Mouse (Mus musculus) limb, embryonic 14.5 days (tissue): ENCODE data around the gene Camsap1. TPM values are rescaled to one million over a fixed set of nuclear protein-coding genes. Genes with fewer than 3 reads are reported as not detected.

Experiments used
- ATAC-seq: fragments of 200-750 bp; cut with Nextera tagmentation; 2 replicates; pipeline ENCODE4 v1.8.0; 2017; ENCODE audit warnings: low read depth, moderate number of reproducible peaks, moderate TSS enrichment; ENCODE audit not compliant: low FRiP score
- DNase-seq: peaks from one replicate; pipeline ENCODE4 v3.0.0-alpha.2; 2015; ENCODE audit warnings: low spot score
- H3K27ac ChIP-seq: fragments of 300-500 bp; sonication (generic); replicated peaks from 2 replicates; pipeline ENCODE4 v1.5.1; 2014; ENCODE audit warnings: low read depth, mild to moderate bottlenecking, low read length, moderate library complexity, mixed read lengths
- H3K27me3 ChIP-seq: fragments of 300-500 bp; sonication (generic); 2 replicates; pipeline ENCODE4 v1.6.1; 2014; ENCODE audit warnings: low read length, mixed read lengths; ENCODE audit not compliant: control insufficient read depth, insufficient read depth
- H3K36me3 ChIP-seq: fragments of 300-500 bp; sonication (generic); 2 replicates; pipeline ENCODE4 v1.6.1; 2014; ENCODE audit warnings: mild to moderate bottlenecking, low read length, moderate library complexity, mixed read lengths; ENCODE audit not compliant: control insufficient read depth, insufficient read depth
- H3K4me1 ChIP-seq: fragments of 300-500 bp; sonication (generic); 2 replicates; pipeline ENCODE4 v1.6.1; 2014; ENCODE audit warnings: antibody characterized with exemption, low read length, mixed read lengths; ENCODE audit not compliant: control insufficient read depth, insufficient read depth
- H3K4me2 ChIP-seq: fragments of 300-500 bp; sonication (generic); replicated peaks from 2 replicates; pipeline ENCODE4 v1.6.1; 2014; ENCODE audit warnings: low read depth, mild to moderate bottlenecking, low read length, moderate library complexity; ENCODE audit not compliant: severe bottlenecking
- H3K4me3 ChIP-seq: fragments of 300-500 bp; sonication (generic); replicated peaks from 2 replicates; pipeline ENCODE4 v1.5.1; 2014; ENCODE audit warnings: low read length
- H3K9ac ChIP-seq: fragments of 300-500 bp; sonication (generic); 2 replicates; pipeline ENCODE4 v1.6.1; 2014; ENCODE audit warnings: mild to moderate bottlenecking, low read depth, low read length, moderate library complexity; ENCODE audit not compliant: severe bottlenecking
- H3K9me3 ChIP-seq: fragments of 300-500 bp; sonication (generic); 2 replicates; pipeline ENCODE4 v1.6.1; 2016; ENCODE audit warnings: low read length; ENCODE audit not compliant: control insufficient read depth
- POLR2A ChIP-seq: fragments of 200-500 bp; IDR thresholded peaks from 2 replicates; pipeline ENCODE4 v1.8.0; 2012; ENCODE audit warnings: inconsistent platforms, mild to moderate bottlenecking, moderate library complexity, borderline replicate concordance; ENCODE audit not compliant: insufficient read depth, insufficient read length; ENCODE audit errors: extremely low read depth
- WGBS: fragments of 180-500 bp; shearing (Covaris S2); extraction: QIAGEN DNeasy Blood & Tissue Kit; methylation state at CpG from one replicate; pipeline ENCODE4 v1.1.7; 2014; 5-methylcytosine and 5-hydroxymethylcytosine counted together
- polyA plus RNA-seq, 2 experiments: library from polyadenylated mRNA; depleted of rRNA in 1 of 2; stranded (reverse) in 1 of 2; unstranded in 1 of 2; fragments of >200 nt; fragmentation: Nextera tagmentation in 1 of 2; extraction: Ambion mirVana in 1 of 2; gene quantifications; 2 replicates each; pipeline versions ENCODE4 v1.2.1 to v1.2.3; 2012 to 2014

Camsap1 gene
- polyA plus RNA-seq, 2 experiments, result 16.7 to 24.2 TPM

DNA sequence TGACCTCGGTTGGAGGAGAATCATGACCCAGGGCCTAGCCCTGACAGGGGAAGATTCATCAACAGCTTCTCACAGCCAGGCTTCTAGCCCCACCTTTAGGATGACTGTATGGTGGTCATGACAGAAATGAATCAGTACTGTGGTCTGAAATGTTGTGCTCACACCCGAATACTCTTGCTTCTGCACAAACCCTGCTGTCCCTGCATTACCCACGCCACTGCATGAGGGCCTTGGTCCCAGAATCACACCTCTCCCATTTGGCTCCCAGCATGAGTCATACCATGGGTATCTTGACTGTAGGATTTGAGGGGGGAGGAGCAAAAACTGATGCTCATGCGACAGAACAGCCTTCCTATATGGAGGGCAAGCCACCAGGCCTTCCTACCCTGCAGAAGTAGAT lies 68.9 kb downstream of the Camsap1 start:
- WGBS, result 76% methylated on average over 4 of the region's 4 CpGs
- no peak for TF ChIP-seq POLR2A

DNA sequence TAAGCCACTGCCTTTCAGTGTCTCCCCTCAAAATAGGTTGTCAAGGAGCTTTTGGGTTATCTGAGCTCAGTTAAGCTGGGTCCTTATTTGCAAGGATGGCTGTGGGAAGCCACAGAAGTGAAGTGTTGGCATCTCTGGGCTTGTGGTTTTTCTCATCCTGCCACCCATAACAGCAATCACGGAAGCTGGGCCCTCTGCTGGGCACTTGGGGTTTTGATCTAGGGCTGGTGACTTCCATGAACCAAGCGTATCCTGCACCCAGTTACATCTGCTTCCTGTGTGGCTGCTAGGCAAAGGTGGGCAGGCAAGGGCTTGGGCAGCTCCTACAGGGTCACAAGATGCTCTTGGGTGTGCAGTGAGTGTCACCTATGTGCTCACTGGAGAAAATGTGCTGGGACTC lies 69.8 kb downstream of the Camsap1 start:
- no peaks in the 10 kb centered on the region for H3K36me3 ChIP-seq
- ATAC-seq (no peak), DNase-seq (no peak)
- H3K27ac ChIP-seq, result no peak overlapping the region
- no peak for TF ChIP-seq POLR2A
- no peak overlapping the region for H3K4me2 ChIP-seq
- no peaks in the 10 kb centered on the region for H3K9me3 ChIP-seq
- 52% methylated on average over 2 of the region's 2 CpGs for WGBS
- H3K9ac ChIP-seq, result no peak overlapping the region
- H3K27me3 ChIP-seq, result no peaks in the 10 kb centered on the region
- H3K4me3 ChIP-seq, result no peak overlapping the region
- H3K4me1 ChIP-seq, result no peaks in the 10 kb centered on the region

More for the DNA sequence above, 68.9 kb downstream of the Camsap1 start:
- no peak overlapping the region for H3K4me3 ChIP-seq
- no peak overlapping the region for H3K9ac ChIP-seq
- H3K4me2 ChIP-seq, result no peak overlapping the region
- no peak overlapping the region for H3K27ac ChIP-seq
- H3K27me3 ChIP-seq, result no peaks in the 10 kb centered on the region
- H3K36me3 ChIP-seq, result no peaks in the 10 kb centered on the region
- ATAC-seq (no peak), DNase-seq (no peak)
- no peaks in the 10 kb centered on the region for H3K9me3 ChIP-seq
- no peaks in the 10 kb centered on the region for H3K4me1 ChIP-seq

DNA sequence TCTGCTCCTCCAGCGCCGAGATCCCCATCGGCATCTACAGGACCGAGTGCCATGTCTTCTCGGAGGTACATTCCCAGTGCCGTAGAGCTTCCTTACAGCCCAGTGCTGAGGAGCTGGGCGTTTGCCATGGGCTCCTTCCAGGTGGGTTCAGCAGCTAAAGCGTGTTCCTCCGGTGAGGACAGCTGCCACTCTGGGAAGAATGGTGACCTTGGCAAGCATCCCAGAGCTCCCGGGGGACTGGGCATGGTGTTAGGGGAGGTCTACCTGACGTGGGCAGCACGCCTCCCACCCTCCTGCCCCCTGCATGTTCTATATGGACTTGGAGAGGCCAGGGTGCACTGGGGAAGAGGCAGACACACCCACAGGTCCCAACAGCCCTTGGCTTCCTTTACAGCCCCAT lies 73.2 kb downstream of the Camsap1 start:
- WGBS, result 79% methylated on average over 12 of the region's 12 CpGs
- Histone ChIP-seq H3K9me3 (no peaks in the 10 kb centered on the region), H3K9ac (no peak overlapping the region), H3K36me3 (no peaks in the 10 kb centered on the region), H3K4me1 (no peaks in the 10 kb centered on the region), H3K4me2 (no peak overlapping the region), H3K4me3 (no peak overlapping the region), H3K27ac (no peak overlapping the region), H3K27me3 (no peaks in the 10 kb centered on the region)
- ATAC-seq (no peak), DNase-seq (no peak)
- no peak for TF ChIP-seq POLR2A

DNA sequence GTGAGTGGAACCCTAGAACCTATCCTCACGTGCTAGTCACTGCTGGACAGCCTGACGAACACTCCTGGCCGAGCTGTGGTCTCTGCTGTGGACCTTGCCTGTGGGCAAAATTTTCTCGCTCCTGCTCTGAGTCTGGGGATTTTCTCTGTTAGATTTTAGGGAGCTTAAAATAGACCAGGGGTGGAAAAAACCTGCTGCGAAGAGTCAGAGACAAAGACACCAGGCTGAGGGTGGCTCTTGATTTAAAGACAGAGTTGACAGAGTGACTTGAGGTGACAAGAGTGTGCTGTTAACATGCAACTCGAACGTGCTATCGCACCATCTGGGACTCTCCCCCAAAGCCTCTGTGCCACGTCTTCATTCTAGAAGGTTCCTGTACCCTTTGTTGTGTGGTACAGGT lies 84.1 kb downstream of the Camsap1 start:
- DNase-seq (no peak), ATAC-seq (no peak)
- Histone ChIP-seq H3K4me3 (no peak overlapping the region), H3K27ac (no peak overlapping the region), H3K36me3 (no peaks in the 10 kb centered on the region), H3K4me1 (no peaks in the 10 kb centered on the region), H3K9ac (no peak overlapping the region), H3K4me2 (no peak overlapping the region), H3K9me3 (no peaks in the 10 kb centered on the region), H3K27me3 (no peaks in the 10 kb centered on the region)
- WGBS, result 84% methylated on average over 9 of the region's 9 CpGs
- no peak for TF ChIP-seq POLR2A

GRCm38 (mm10) chr2:25892440-25892839 lies 90.6 kb downstream of the Camsap1 start:
- DNase-seq (no peak), ATAC-seq (no peak)
- WGBS, result 76% methylated on average over 7 of the region's 7 CpGs
- Histone ChIP-seq H3K4me1 (no peaks in the 10 kb centered on the region), H3K36me3 (no peaks in the 10 kb centered on the region), H3K9ac (no peak overlapping the region), H3K4me3 (no peak overlapping the region), H3K9me3 (no peaks in the 10 kb centered on the region), H3K27ac (no peak overlapping the region), H3K27me3 (no peaks in the 10 kb centered on the region), H3K4me2 (no peak overlapping the region)
- TF ChIP-seq POLR2A, result no peak

- Histone ChIP-seq H3K4me3 (no peak overlapping the region), H3K27me3 (no peaks in the 10 kb centered on the region), H3K27ac (no peak overlapping the region), H3K4me1 (no peaks in the 10 kb centered on the region), H3K36me3 (no peaks in the 10 kb centered on the region), H3K9ac (no peak overlapping the region), H3K4me2 (no peak overlapping the region), H3K9me3 (no peaks in the 10 kb centered on the region)
- TF ChIP-seq POLR2A, result no peak
- WGBS, result 59% methylated on average over 5 of the region's 5 CpGs
- ATAC-seq, result no peak
- DNase-seq, result no peak
Observed at GRCm38 (mm10) chr2:25888144-25888543, 94.9 kb downstream of the Camsap1 start.
